Mouse (Mus musculus) MEL (cell line): ENCODE data around the gene Gpsm2.

Experiments
- CHD2 ChIP-seq: IDR thresholded peaks from 2 replicates; pipeline ENCODE4 v1.6.1; 2011; ENCODE audit warnings: low read length, improper control_type of control experiment
- CTCF ChIP-seq, 3 experiments: IDR thresholded peaks in 2 of 3; conservative IDR thresholded peaks in 1 of 3; 2 replicates each; pipeline ENCODE4 v1.5.1; 2011 to 2012; ENCODE audit warnings: low read length in 3 of 3, low read depth in 2 of 3, mild to moderate bottlenecking in 2 of 3, improper control_type of control experiment in 1 of 3, inconsistent platforms in 1 of 3, mixed read lengths in 1 of 3, moderate library complexity in 1 of 3; ENCODE audit not compliant: control insufficient read depth in 1 of 3, insufficient read depth in 1 of 3, poor library complexity in 1 of 3, severe bottlenecking in 1 of 3
- ETS1 ChIP-seq: IDR thresholded peaks from 2 replicates; pipeline ENCODE4 v1.6.1; 2012; ENCODE audit warnings: low read depth, mild to moderate bottlenecking, inconsistent platforms, low read length, improper control_type of control experiment, moderate library complexity
- MAFK ChIP-seq: IDR thresholded peaks from 2 replicates; pipeline ENCODE4 v1.6.1; 2011; ENCODE audit warnings: low read depth, mild to moderate bottlenecking, low read length, improper control_type of control experiment, borderline replicate concordance
- MYC ChIP-seq: IDR thresholded peaks from 2 replicates; pipeline ENCODE4 v1.6.1; 2011; ENCODE audit warnings: low read depth, mild to moderate bottlenecking, low read length, improper control_type of control experiment, moderate library complexity
- NRF1 ChIP-seq: IDR thresholded peaks from 2 replicates; pipeline ENCODE4 v1.6.1; 2014; ENCODE audit warnings: low read depth, mild to moderate bottlenecking, inconsistent platforms, low read length, improper control_type of control experiment, moderate library complexity; ENCODE audit not compliant: poor library complexity, insufficient read depth, severe bottlenecking
- POLR2A ChIP-seq, 2 experiments: IDR thresholded peaks; 2 replicates each; pipeline ENCODE4 v1.6.1; 2011 to 2012; ENCODE audit warnings: low read length in 2 of 2, mild to moderate bottlenecking in 2 of 2, control low read depth in 1 of 2, improper control_type of control experiment in 1 of 2, low read depth in 1 of 2, moderate library complexity in 1 of 2; ENCODE audit not compliant: control insufficient read depth in 1 of 2, insufficient read depth in 1 of 2, poor library complexity in 1 of 2
- TBP ChIP-seq: IDR thresholded peaks from 2 replicates; pipeline ENCODE4 v1.8.0; 2011; ENCODE audit warnings: low read depth, low read length, improper control_type of control experiment
- ZMIZ1 ChIP-seq: IDR thresholded peaks from 2 replicates; pipeline ENCODE4 v1.6.1; 2012; ENCODE audit warnings: low read depth, mild to moderate bottlenecking, inconsistent platforms, low read length, improper control_type of control experiment, moderate library complexity
- ZNF384 ChIP-seq: IDR thresholded peaks from 2 replicates; pipeline ENCODE4 v1.6.1; 2012; ENCODE audit warnings: low read depth, mild to moderate bottlenecking, inconsistent platforms, low read length, improper control_type of control experiment

DNA sequence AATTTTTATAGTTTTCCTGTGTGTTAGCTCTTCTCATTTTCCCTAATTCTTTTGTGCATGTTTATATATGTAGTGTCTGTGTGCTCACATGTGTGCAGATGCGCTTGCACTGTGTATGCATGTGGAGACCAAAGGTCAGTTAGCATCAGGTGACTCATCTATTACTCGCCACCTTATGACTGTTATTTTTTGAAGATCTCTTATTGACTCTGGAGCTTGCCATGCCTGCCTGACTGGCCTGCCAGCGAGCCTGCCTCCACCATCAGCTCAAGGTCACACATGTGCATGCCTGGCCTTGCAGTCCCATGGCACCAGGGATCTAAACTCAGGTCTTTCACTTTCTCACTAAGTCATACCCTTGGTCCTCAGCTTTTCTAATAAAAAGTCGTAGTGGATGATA, 81.1 kb downstream of the Gpsm2 start:
- TF ChIP-seq POLR2A (IDR thresholded peaks at IDR 0.05; ENCODE audit: control insufficient read depth in 1 of 2, insufficient read depth in 1 of 2, low read depth in 1 of 2, low read length in 2 of 2, poor library complexity in 1 of 2) (no peak), NRF1 (no peak), MAFK (no peak), CTCF (IDR thresholded peaks at IDR 0.05 in 2 of 3, conservative IDR thresholded peaks at IDR 0.05 in 1 of 3; ENCODE audit: control insufficient read depth in 1 of 3, insufficient read depth in 1 of 3, low read depth in 2 of 3, low read length in 3 of 3, poor library complexity in 1 of 3, severe bottlenecking in 1 of 3) (no peak), CHD2 (no peak), MYC (no peak), ZNF384 (no peak), ETS1 (no peak), ZMIZ1 (no peak), TBP (no peak)
